Mouse (Mus musculus) heart, embryonic 16.5 days (tissue): Measurements from ENCODE around the gene Adcy5. TPM values are rescaled to one million over a fixed set of nuclear protein-coding genes. Genes with fewer than 3 reads are reported as not detected.

Experiments used
- ATAC-seq: fragments of 200-750 bp; cut with Nextera tagmentation; replicated peaks from 2 replicates; pipeline ENCODE4 v1.8.0; 2017; ENCODE audit warnings: moderate number of reproducible peaks; ENCODE audit not compliant: insufficient read depth, low FRiP score; ENCODE audit errors: extremely low read depth
- H3K27ac ChIP-seq: fragments of 300-500 bp; sonication (generic); 2 replicates; pipeline ENCODE4 v1.5.1; 2014; ENCODE audit warnings: mild to moderate bottlenecking, low read length, control low read depth, moderate library complexity
- H3K27me3 ChIP-seq: fragments of 300-500 bp; sonication (generic); 2 replicates; pipeline ENCODE4 v1.6.1; 2014; ENCODE audit warnings: low read length, mixed read lengths; ENCODE audit not compliant: control insufficient read depth, insufficient read depth
- H3K36me3 ChIP-seq: fragments of 300-500 bp; sonication (generic); 2 replicates; pipeline ENCODE4 v1.6.1; 2014; ENCODE audit not compliant: control insufficient read depth, insufficient read depth
- H3K4me1 ChIP-seq: fragments of 300-500 bp; sonication (generic); 2 replicates; pipeline ENCODE4 v1.6.1; 2014; ENCODE audit warnings: low read length, mixed read lengths; ENCODE audit not compliant: control insufficient read depth, insufficient read depth
- H3K4me2 ChIP-seq: fragments of 300-500 bp; sonication (generic); 2 replicates; pipeline ENCODE4 v1.6.1; 2014; ENCODE audit warnings: low read depth, mild to moderate bottlenecking, control low read depth, low read length
- H3K4me3 ChIP-seq: fragments of 300-500 bp; sonication (generic); 2 replicates; pipeline ENCODE4 v1.5.1; 2014; ENCODE audit warnings: mild to moderate bottlenecking, control low read depth, low read length
- H3K9ac ChIP-seq: fragments of 300-500 bp; sonication (generic); 2 replicates; pipeline ENCODE4 v1.6.1; 2014; ENCODE audit warnings: low read length, control low read depth
- H3K9me3 ChIP-seq: fragments of 300-500 bp; sonication (generic); replicated peaks from 2 replicates; pipeline ENCODE4 v1.6.1; 2016; ENCODE audit warnings: low read length; ENCODE audit not compliant: control insufficient read depth
- WGBS: fragments of 180-500 bp; shearing (Covaris S2); extraction: QIAGEN DNeasy Blood & Tissue Kit; methylation state at CpG from one replicate; pipeline ENCODE4 v1.1.7; 2014; 5-methylcytosine and 5-hydroxymethylcytosine counted together
- polyA plus RNA-seq: library from polyadenylated mRNA; unstranded; fragments of >200 nt; fragmentation: Nextera tagmentation; extraction: Ambion mirVana; gene quantifications from 2 replicates; pipeline ENCODE4 v1.2.1, GENCODE M21; 2015

The Adcy5 gene
- polyA plus RNA-seq, 1 experiment from 2014 or later, result 9.2 TPM

GRCm38 (mm10) chr16:35249763-35250162 is 95.1 kb downstream of the Adcy5 start:
- WGBS, result 91% methylated on average over 6 of the region's 6 CpGs
- Histone ChIP-seq H3K9me3 (no peaks in the 10 kb centered on the region), H3K27ac (no peak overlapping the region), H3K4me1 (peaks cover 19% of the 10 kb centered on the region; the same call in 1 of the 2 replicates), H3K27me3 (no peaks in the 10 kb centered on the region), H3K4me3 (no peak overlapping the region), H3K4me2 (no peak overlapping the region), H3K36me3 (no peaks in the 10 kb centered on the region; the same call in 1 of the 2 replicates), H3K9ac (no peak overlapping the region)
- ATAC-seq, result no peak

DNA sequence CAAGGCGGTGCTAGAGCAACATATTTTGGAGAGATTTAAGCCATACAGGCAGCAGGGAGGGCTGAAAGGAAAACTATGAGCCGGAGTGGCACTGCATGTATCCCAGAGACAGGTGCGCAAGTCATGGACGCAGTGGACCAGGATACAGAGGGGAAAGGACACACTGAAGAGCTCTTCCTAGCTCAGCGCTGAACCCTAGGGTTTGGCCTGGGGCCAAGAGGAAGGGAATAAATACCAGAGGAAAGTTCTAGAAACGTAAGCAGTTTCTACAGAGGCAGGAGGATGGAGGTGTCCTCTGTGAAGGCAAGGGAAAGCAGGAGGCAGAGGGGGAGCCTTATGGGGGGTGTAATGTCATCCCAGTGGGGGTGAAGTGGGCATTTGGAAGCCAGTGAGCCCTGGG is 97.0 kb downstream of the Adcy5 start:
- no peak for ATAC-seq
- Histone ChIP-seq H3K27me3 (no peaks in the 10 kb centered on the region), H3K4me1 (peaks cover 37% of the 10 kb centered on the region), H3K36me3 (no peaks in the 10 kb centered on the region; the same call in 1 of the 2 replicates), H3K9ac (no peak overlapping the region), H3K4me3 (no peak overlapping the region), H3K27ac (no peak overlapping the region), H3K9me3 (no peaks in the 10 kb centered on the region), H3K4me2 (no peak overlapping the region)
- 77% methylated on average over 6 of the region's 6 CpGs for WGBS

GRCm38 (mm10) chr16:35252967-35253366 is 98.3 kb downstream of the Adcy5 start:
- Histone ChIP-seq H3K9me3 (no peaks in the 10 kb centered on the region), H3K9ac (no peak overlapping the region), H3K27me3 (no peaks in the 10 kb centered on the region), H3K4me3 (no peak overlapping the region), H3K36me3 (no peaks in the 10 kb centered on the region; the same call in 1 of the 2 replicates), H3K4me1 (peaks cover 42% of the 10 kb centered on the region), H3K4me2 (no peak overlapping the region), H3K27ac (no peak overlapping the region)
- no peak for ATAC-seq
- WGBS, result 66% methylated on average over 6 of the region's 6 CpGs

DNA sequence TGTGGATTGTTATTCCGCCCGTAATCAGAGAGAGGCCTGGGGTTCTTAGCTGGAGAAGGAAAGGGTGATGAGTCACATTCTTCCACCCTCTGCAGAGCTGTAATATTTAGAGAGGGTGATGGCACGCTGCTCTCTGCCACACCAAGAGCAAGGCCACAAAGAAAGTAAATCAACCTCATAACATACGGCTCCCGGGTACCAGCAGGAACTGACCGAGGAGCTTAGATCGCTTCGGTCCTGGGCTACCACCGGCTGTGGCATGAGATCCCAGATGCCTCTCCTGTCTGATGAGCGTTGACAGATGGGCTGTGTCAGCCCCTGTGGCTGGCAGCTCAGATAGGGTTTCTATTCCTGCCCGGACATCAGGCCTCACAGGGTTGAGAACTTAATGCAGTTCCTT is 101.3 kb downstream of the Adcy5 start:
- H3K4me3 ChIP-seq, result no peak overlapping the region
- peak overlapping the region; percentile 91 for H3K27ac ChIP-seq
- peak overlapping the region; percentile 35 for H3K4me2 ChIP-seq
- peaks cover 46% of the 10 kb centered on the region for H3K4me1 ChIP-seq
- peak; percentile 75 for ATAC-seq
- no peaks in the 10 kb centered on the region for H3K9me3 ChIP-seq
- H3K36me3 ChIP-seq, result no peaks in the 10 kb centered on the region; the same call in 1 of the 2 replicates
- H3K9ac ChIP-seq, result peak overlapping the region; percentile 50; the same call in 1 of the 2 replicates
- 24% methylated on average over 11 of the region's 11 CpGs for WGBS
- no peaks in the 10 kb centered on the region for H3K27me3 ChIP-seq

DNA sequence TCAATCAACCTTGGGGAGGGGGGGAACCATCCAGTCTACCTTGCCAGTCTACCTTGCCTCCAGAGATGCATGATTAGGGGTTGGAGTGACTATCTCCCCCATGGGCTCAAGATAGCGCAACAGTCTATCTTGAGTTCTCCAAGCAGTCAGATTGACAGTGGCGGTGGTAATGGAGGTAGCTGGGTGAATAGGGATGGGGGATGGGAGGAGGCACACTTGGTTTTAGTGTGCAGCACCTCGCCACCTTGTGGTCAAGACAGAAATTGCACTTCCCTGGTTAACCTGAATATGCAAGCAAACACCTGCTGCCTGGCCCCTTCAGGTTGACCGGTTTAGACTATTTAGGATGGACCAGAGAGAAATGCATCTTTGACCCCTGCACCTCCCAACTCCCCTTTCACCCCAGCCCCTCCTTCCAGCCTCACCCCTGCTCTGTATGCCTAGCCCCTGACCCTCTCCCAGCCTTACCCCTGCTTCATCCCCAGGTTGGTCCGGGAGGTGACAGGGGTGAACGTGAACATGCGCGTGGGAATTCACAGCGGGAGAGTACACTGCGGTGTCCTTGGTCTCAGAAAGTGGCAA is 115.8 kb downstream of the Adcy5 start:
- peak; percentile 24; the same call in 1 of the 2 replicates for ATAC-seq
- Histone ChIP-seq H3K27ac (peak overlapping the region; percentile 48; the same call in 1 of the 2 replicates), H3K4me2 (no peak overlapping the region), H3K4me3 (no peak overlapping the region), H3K4me1 (peaks cover 11% of the 10 kb centered on the region), H3K9ac (no peak overlapping the region), H3K9me3 (no peaks in the 10 kb centered on the region), H3K36me3 (peaks cover 11% of the 10 kb centered on the region), H3K27me3 (0 out of 2 replicates have a peak, but pooled peaks cover 3% of the 10 kb centered on the region)
- whole genome bisulfite sequencing, result 38% methylated on average over 10 of the region's 10 CpGs

GRCm38 (mm10) chr16:35270945-35271344 is 116.3 kb downstream of the Adcy5 start:
- Histone ChIP-seq H3K4me2 (no peak overlapping the region), H3K9ac (no peak overlapping the region), H3K36me3 (peaks cover 11% of the 10 kb centered on the region), H3K9me3 (no peaks in the 10 kb centered on the region), H3K27ac (no peak overlapping the region), H3K27me3 (0 out of 2 replicates have a peak, but pooled peaks cover 3% of the 10 kb centered on the region), H3K4me3 (no peak overlapping the region), H3K4me1 (peaks cover 11% of the 10 kb centered on the region)
- 82% methylated on average over 6 of the region's 6 CpGs for WGBS
- no peak for ATAC-seq

- Histone ChIP-seq H3K9me3 (no peaks in the 10 kb centered on the region), H3K4me3 (no peak overlapping the region), H3K9ac (no peak overlapping the region), H3K27me3 (0 out of 2 replicates have a peak, but pooled peaks cover 3% of the 10 kb centered on the region), H3K36me3 (peaks cover 11% of the 10 kb centered on the region), H3K4me1 (peaks cover 11% of the 10 kb centered on the region), H3K4me2 (no peak overlapping the region), H3K27ac (no peak overlapping the region)
- ATAC-seq, result no peak
- WGBS, result 56% methylated on average over 4 of the region's 4 CpGs
These were observed 116.9 kb downstream of the Adcy5 start for GRCm38 (mm10) chr16:35271572-35271971.

- WGBS, result 52% methylated on average over 4 of the region's 4 CpGs
- Histone ChIP-seq H3K27ac (no peak overlapping the region), H3K36me3 (peaks cover 11% of the 10 kb centered on the region), H3K9me3 (no peaks in the 10 kb centered on the region), H3K4me1 (peaks cover 11% of the 10 kb centered on the region), H3K4me2 (no peak overlapping the region), H3K4me3 (no peak overlapping the region), H3K9ac (no peak overlapping the region), H3K27me3 (0 out of 2 replicates have a peak, but pooled peaks cover 3% of the 10 kb centered on the region)
- no peak for ATAC-seq
These were observed 117.7 kb downstream of the Adcy5 start for GRCm38 (mm10) chr16:35272417-35272816.

- H3K4me3 ChIP-seq, result no peak overlapping the region
- H3K4me2 ChIP-seq, result no peak overlapping the region
- no peak for ATAC-seq
- 0 out of 2 replicates have a peak, but pooled peaks cover 3% of the 10 kb centered on the region for H3K27me3 ChIP-seq
- no peaks in the 10 kb centered on the region for H3K4me1 ChIP-seq
- peaks cover 8% of the 10 kb centered on the region; the same call in 1 of the 2 replicates for H3K36me3 ChIP-seq
- no peak overlapping the region for H3K9ac ChIP-seq
- H3K27ac ChIP-seq, result no peak overlapping the region
- no peaks in the 10 kb centered on the region for H3K9me3 ChIP-seq
- 81% methylated on average over 6 of the region's 6 CpGs for WGBS
These were observed 123.5 kb downstream of the Adcy5 start for GRCm38 (mm10) chr16:35278166-35278565.
